Mouse (Mus musculus): ENCODE results near the gene Fabp3. TPM values are rescaled to one million over a fixed set of nuclear protein-coding genes. Genes with fewer than 3 reads are reported as not detected.

Fabp3 gene
- polyA plus RNA-seq, 1 experiment from 2014 or later: 18.8 TPM

GRCm38 (mm10) chr4:130304746-130305145, 3.6 kb upstream of the Fabp3 start:
- WGBS (ENCODE audit: missing documents): 44% methylated on average over 3 of the region's 3 CpGs
- no peak overlapping the region for H3K4me3 ChIP-seq (ENCODE audit: inconsistent target)
- no peaks in the 10 kb centered on the region for H3K36me3 ChIP-seq (ENCODE audit: inconsistent target)
- H3K79me2 ChIP-seq (ENCODE audit: inconsistent target): no peaks in the 10 kb centered on the region
- H3K27ac ChIP-seq: no peak overlapping the region

- Histone ChIP-seq H3K79me2 (ENCODE audit: inconsistent target) (no peaks in the 10 kb centered on the region), H3K27ac (no peak overlapping the region), H3K36me3 (ENCODE audit: inconsistent target) (no peaks in the 10 kb centered on the region), H3K4me3 (ENCODE audit: inconsistent target) (no peak overlapping the region)
- 92% methylated on average over 10 of the region's 10 CpGs for WGBS (ENCODE audit: missing documents)
Observed at GRCm38 (mm10) chr4:130306796-130307630, 1.4 kb upstream of the Fabp3 start.

GRCm38 (mm10) chr4:130307851-130308230, 554 bp upstream of the Fabp3 start:
- 16% methylated on average over 23 of the region's 23 CpGs for WGBS (ENCODE audit: missing documents)
- Histone ChIP-seq H3K36me3 (ENCODE audit: inconsistent target) (peaks cover under 1% of the 10 kb centered on the region; the same call in 1 of the 2 replicates), H3K27ac (no peak overlapping the region), H3K79me2 (ENCODE audit: inconsistent target) (no peaks in the 10 kb centered on the region), H3K4me3 (ENCODE audit: inconsistent target) (peak overlapping the region; percentile 30; the same call in 1 of the 2 replicates)

- H3K4me3 ChIP-seq (ENCODE audit: inconsistent target): peak overlapping the region; percentile 30; the same call in 1 of the 2 replicates
- H3K27ac ChIP-seq: no peak overlapping the region
- peaks cover 14% of the 10 kb centered on the region; the same call in 1 of the 2 replicates for H3K36me3 ChIP-seq (ENCODE audit: inconsistent target)
- WGBS (ENCODE audit: missing documents): 78% methylated on average over 8 of the region's 8 CpGs
- H3K79me2 ChIP-seq (ENCODE audit: inconsistent target): no peaks in the 10 kb centered on the region
Observed at GRCm38 (mm10) chr4:130309254-130309653, 859 bp downstream of the Fabp3 start.

GRCm38 (mm10) chr4:130312526-130312925, 4.1 kb downstream of the Fabp3 start:
- Histone ChIP-seq H3K4me3 (ENCODE audit: inconsistent target) (no peak overlapping the region), H3K79me2 (ENCODE audit: inconsistent target) (no peaks in the 10 kb centered on the region), H3K27ac (no peak overlapping the region), H3K36me3 (ENCODE audit: inconsistent target) (peaks cover 19% of the 10 kb centered on the region; the same call in 1 of the 2 replicates)
- 86% methylated on average over 3 of the region's 3 CpGs for WGBS (ENCODE audit: missing documents)

- peaks cover 19% of the 10 kb centered on the region; the same call in 1 of the 2 replicates for H3K36me3 ChIP-seq (ENCODE audit: inconsistent target)
- 96% methylated on average over 4 of the region's 4 CpGs for whole genome bisulfite sequencing (ENCODE audit: missing documents)
- no peaks in the 10 kb centered on the region for H3K79me2 ChIP-seq (ENCODE audit: inconsistent target)
- H3K27ac ChIP-seq: no peak overlapping the region
- no peak overlapping the region for H3K4me3 ChIP-seq (ENCODE audit: inconsistent target)
Observed at GRCm38 (mm10) chr4:130313552-130313951, 5.2 kb downstream of the Fabp3 start.

GRCm38 (mm10) chr4:130315771-130316527, 7.6 kb downstream of the Fabp3 start:
- Histone ChIP-seq H3K27ac (peak overlapping the region; percentile 25), H3K79me2 (ENCODE audit: inconsistent target) (no peaks in the 10 kb centered on the region), H3K4me3 (ENCODE audit: inconsistent target) (no peak overlapping the region), H3K36me3 (ENCODE audit: inconsistent target) (peaks cover 19% of the 10 kb centered on the region; the same call in 1 of the 2 replicates)
- WGBS (ENCODE audit: missing documents): 94% methylated on average over 13 of the region's 13 CpGs

- H3K36me3 ChIP-seq (ENCODE audit: inconsistent target): peaks cover 21% of the 10 kb centered on the region; the same call in 1 of the 2 replicates
- H3K27ac ChIP-seq: peak overlapping the region; percentile 25; the same call in 1 of the 2 replicates
- 58% methylated on average over 10 of the region's 10 CpGs for WGBS (ENCODE audit: missing documents)
- H3K4me3 ChIP-seq (ENCODE audit: inconsistent target): no peak overlapping the region
- no peaks in the 10 kb centered on the region for H3K79me2 ChIP-seq (ENCODE audit: inconsistent target)
Observed at GRCm38 (mm10) chr4:130316691-130317090, 8.3 kb downstream of the Fabp3 start.

GRCm38 (mm10) chr4:130318122-130318521, 9.7 kb downstream of the Fabp3 start:
- Histone ChIP-seq H3K79me2 (ENCODE audit: inconsistent target) (no peaks in the 10 kb centered on the region), H3K27ac (no peak overlapping the region), H3K4me3 (ENCODE audit: inconsistent target) (no peak overlapping the region), H3K36me3 (ENCODE audit: inconsistent target) (peaks cover 19% of the 10 kb centered on the region; the same call in 1 of the 2 replicates)
- WGBS (ENCODE audit: missing documents): 96% methylated on average over 3 of the region's 3 CpGs

- no peak overlapping the region for H3K27ac ChIP-seq
- H3K4me3 ChIP-seq (ENCODE audit: inconsistent target): no peak overlapping the region
- H3K79me2 ChIP-seq (ENCODE audit: inconsistent target): no peaks in the 10 kb centered on the region
- peaks cover 6% of the 10 kb centered on the region; the same call in 1 of the 2 replicates for H3K36me3 ChIP-seq (ENCODE audit: inconsistent target)
- WGBS (ENCODE audit: missing documents): 92% methylated on average over 7 of the region's 7 CpGs
Observed at GRCm38 (mm10) chr4:130319564-130319963, 11.2 kb downstream of the Fabp3 start.

- peaks cover 17% of the 10 kb centered on the region; the same call in 1 of the 2 replicates for H3K36me3 ChIP-seq (ENCODE audit: inconsistent target)
- H3K27ac ChIP-seq: no peak overlapping the region
- H3K79me2 ChIP-seq (ENCODE audit: inconsistent target): no peaks in the 10 kb centered on the region
- H3K4me3 ChIP-seq (ENCODE audit: inconsistent target): no peak overlapping the region
- WGBS (ENCODE audit: missing documents): 91% methylated on average over 7 of the region's 7 CpGs
Observed at GRCm38 (mm10) chr4:130321640-130322039, 13.2 kb downstream of the Fabp3 start.

GRCm38 (mm10) chr4:130322567-130322966, 14.2 kb downstream of the Fabp3 start:
- Histone ChIP-seq H3K79me2 (ENCODE audit: inconsistent target) (no peaks in the 10 kb centered on the region), H3K27ac (no peak overlapping the region)
- 99% methylated on average over 7 of the region's 7 CpGs for WGBS (ENCODE audit: missing documents)

GRCm38 (mm10) chr4:130323165-130323564, 14.8 kb downstream of the Fabp3 start:
- H3K36me3 ChIP-seq (ENCODE audit: inconsistent target): peaks cover 27% of the 10 kb centered on the region; the same call in 1 of the 2 replicates
- H3K4me3 ChIP-seq (ENCODE audit: inconsistent target): no peak overlapping the region
- H3K27ac ChIP-seq: no peak overlapping the region
- no peaks in the 10 kb centered on the region for H3K79me2 ChIP-seq (ENCODE audit: inconsistent target)
- whole genome bisulfite sequencing (ENCODE audit: missing documents): 54% methylated on average over 1 of the region's 1 CpGs

More at GRCm38 (mm10) chr4:130322567-130322966, 14.2 kb downstream of the Fabp3 start:
- no peak overlapping the region for H3K4me3 ChIP-seq (ENCODE audit: inconsistent target)
- peaks cover 26% of the 10 kb centered on the region; the same call in 1 of the 2 replicates for H3K36me3 ChIP-seq (ENCODE audit: inconsistent target)

GRCm38 (mm10) chr4:130323607-130324006, 15.2 kb downstream of the Fabp3 start:
- H3K79me2 ChIP-seq (ENCODE audit: inconsistent target): no peaks in the 10 kb centered on the region
- peaks cover 32% of the 10 kb centered on the region; the same call in 1 of the 2 replicates for H3K36me3 ChIP-seq (ENCODE audit: inconsistent target)
- WGBS (ENCODE audit: missing documents): 91% methylated on average over 5 of the region's 5 CpGs
- no peak overlapping the region for H3K27ac ChIP-seq
- no peak overlapping the region for H3K4me3 ChIP-seq (ENCODE audit: inconsistent target)
